Mouse (Mus musculus) olfactory bulb, adult 2 months (tissue): Measurements from ENCODE around the gene Tmem43. TPM values are rescaled to one million over a fixed set of nuclear protein-coding genes. Genes with fewer than 3 reads are reported as not detected.
"Not testable (repeated sequence)": the region's sequence is repeated elsewhere in the genome, so short reads cannot be mapped to it uniquely, and the experiment has no call there.

Source experiments
- H3K27ac ChIP-seq: fragments of 200-500 bp; 2 replicates; pipeline ENCODE4 v1.5.1; 2012; ENCODE audit warnings: low read depth, low read length; ENCODE audit not compliant: insufficient read depth
- H3K4me1 ChIP-seq: fragments of 200-500 bp; 2 replicates; pipeline ENCODE4 v1.6.1; 2012; ENCODE audit warnings: low read length; ENCODE audit not compliant: control insufficient read depth, insufficient read depth
- H3K4me3 ChIP-seq: fragments of 200-500 bp; 2 replicates; pipeline ENCODE4 v1.5.1; 2012; ENCODE audit warnings: mild to moderate bottlenecking, low read depth, low read length, moderate library complexity; ENCODE audit not compliant: insufficient read depth
- CTCF ChIP-seq: fragments of 200-500 bp; IDR thresholded peaks from 2 replicates; pipeline ENCODE4 v1.5.1; 2012; ENCODE audit warnings: low read depth, mild to moderate bottlenecking, low read length, moderate library complexity; ENCODE audit not compliant: insufficient read depth
- POLR2A ChIP-seq: fragments of 200-500 bp; IDR thresholded peaks from 2 replicates; pipeline ENCODE4 v1.6.1; 2012; ENCODE audit warnings: mild to moderate bottlenecking, low read depth, low read length, moderate library complexity; ENCODE audit not compliant: insufficient read depth
- WGBS: fragments of 180-500 bp; shearing (Covaris S2); methylation state at CpG from one replicate; pipeline ENCODE4 v1.1.7; 2018; 5-methylcytosine and 5-hydroxymethylcytosine counted together
- polyA plus RNA-seq: library from polyadenylated mRNA; stranded (reverse); fragments of >200 nt; gene quantifications from 2 replicates; pipeline ENCODE4 v1.2.4, GENCODE M21; 2012; ENCODE audit warnings: low replicate concordance; ENCODE audit not compliant: missing spikeins, insufficient read depth, insufficient read length

The Tmem43 gene
- polyA plus RNA-seq, 1 experiment: not detected

DNA sequence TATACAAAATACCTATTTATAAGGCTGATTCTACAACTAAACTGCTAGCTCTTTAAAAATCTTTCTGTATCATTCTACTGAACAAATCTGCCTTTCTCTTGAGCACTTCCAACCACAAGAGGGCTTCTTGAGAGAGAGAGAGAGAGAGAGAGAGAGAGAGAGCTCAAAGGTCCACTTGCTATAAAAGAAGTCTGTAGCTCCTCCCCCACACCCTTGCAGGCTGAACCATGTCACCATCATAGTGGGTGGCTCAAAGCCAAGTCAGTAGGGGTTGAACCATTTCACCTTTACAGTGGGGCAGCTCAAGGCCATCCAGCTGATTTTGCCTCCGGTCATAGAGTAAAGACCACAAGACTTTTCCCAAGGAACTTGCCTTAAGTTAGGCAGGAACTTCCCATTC is 14.0 kb upstream of the Tmem43 start:
- TF ChIP-seq CTCF (no peak), POLR2A (no peak)
- Histone ChIP-seq H3K4me3 (no peak overlapping the region), H3K4me1 (no peaks in the 10 kb centered on the region), H3K27ac (no peak overlapping the region)
- WGBS: 94% methylated on average over 1 of the region's 1 CpGs

- 79% methylated on average over 2 of the region's 2 CpGs for WGBS
- no peak overlapping the region for H3K27ac ChIP-seq
- no peak overlapping the region for H3K4me3 ChIP-seq
- TF ChIP-seq POLR2A (no peak), CTCF (no peak)
- H3K4me1 ChIP-seq: peaks cover 5% of the 10 kb centered on the region
Observed at GRCm38 (mm10) chr6:91465756-91466155, 7.7 kb upstream of the Tmem43 start.

- Histone ChIP-seq H3K4me1 (peaks cover 5% of the 10 kb centered on the region), H3K4me3 (no peak overlapping the region), H3K27ac (no peak overlapping the region)
- 81% methylated on average over 1 of the region's 1 CpGs for WGBS
- no peak for TF ChIP-seq POLR2A
- no peak for TF ChIP-seq CTCF
Observed at GRCm38 (mm10) chr6:91467106-91467505, 6.4 kb upstream of the Tmem43 start.

GRCm38 (mm10) chr6:91470712-91471111 is 2.8 kb upstream of the Tmem43 start:
- H3K4me1 ChIP-seq: peaks cover 16% of the 10 kb centered on the region
- no peak for TF ChIP-seq CTCF
- TF ChIP-seq POLR2A: no peak
- 83% methylated on average over 2 of the region's 2 CpGs for WGBS

DNA sequence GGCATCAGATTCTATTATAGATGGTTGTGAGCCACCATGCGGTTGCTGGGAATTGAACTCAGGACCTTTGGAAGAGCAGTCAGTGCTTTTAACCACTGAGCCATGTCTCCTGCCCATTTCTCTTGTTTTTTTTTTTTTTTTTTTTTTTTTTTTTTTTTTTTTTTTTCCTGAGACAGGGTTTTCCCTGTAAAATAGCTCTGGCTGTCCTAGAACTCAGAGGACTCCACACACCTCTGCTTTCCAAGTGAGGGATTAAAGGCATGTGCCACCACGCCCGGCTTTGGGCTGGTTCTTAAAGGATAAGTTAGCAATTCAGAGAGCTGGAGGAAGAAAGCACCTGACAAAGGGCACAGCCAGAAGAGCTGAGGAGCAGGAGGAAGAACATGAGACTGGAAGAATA is 2.1 kb upstream of the Tmem43 start:
- peaks cover 16% of the 10 kb centered on the region for H3K4me1 ChIP-seq
- not testable (repeated sequence) for H3K4me3 ChIP-seq, H3K27ac ChIP-seq
- WGBS: 93% methylated on average over 3 of the region's 3 CpGs

More at GRCm38 (mm10) chr6:91470712-91471111, 2.8 kb upstream of the Tmem43 start:
- Histone ChIP-seq H3K4me3 (no peak overlapping the region), H3K27ac (no peak overlapping the region)

- H3K27ac ChIP-seq: no peak overlapping the region
- H3K4me3 ChIP-seq: peak overlapping the region; percentile 81
- peaks cover 16% of the 10 kb centered on the region for H3K4me1 ChIP-seq
- WGBS: 34% methylated on average over 6 of the region's 6 CpGs
- TF ChIP-seq CTCF (no peak), POLR2A (no peak)
Observed at GRCm38 (mm10) chr6:91472319-91472718, 1.2 kb upstream of the Tmem43 start.

DNA sequence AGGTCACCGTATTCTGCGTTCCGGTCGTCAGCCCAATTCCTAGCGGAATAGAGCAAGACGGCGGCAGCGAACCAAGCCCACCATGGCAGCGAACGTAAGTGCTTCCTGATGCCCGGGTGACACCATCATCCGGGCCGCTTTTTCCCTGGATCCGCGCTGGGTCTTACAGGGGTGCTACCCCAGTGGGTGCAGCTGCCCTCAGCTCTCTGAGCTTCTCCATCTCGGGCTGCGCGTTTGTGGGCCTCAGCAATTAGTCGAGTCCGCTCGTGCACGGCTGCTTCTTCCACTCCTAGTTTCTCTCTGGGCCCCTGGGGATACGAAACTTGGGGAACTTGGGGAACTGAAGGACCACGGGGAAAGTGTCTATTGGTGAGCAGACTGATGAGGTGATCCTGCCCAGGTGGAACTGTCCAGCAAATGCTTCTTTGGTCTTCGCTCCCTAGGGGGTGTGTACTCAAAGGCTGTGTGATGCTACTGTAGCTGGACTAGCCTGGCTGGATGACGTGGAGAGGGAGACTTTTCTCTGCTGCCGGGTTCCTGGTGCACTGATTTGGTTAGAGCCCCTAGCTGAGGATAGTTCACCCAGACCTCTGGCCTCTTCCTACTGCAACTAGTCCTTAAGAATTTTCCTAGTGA is 420 bp downstream of the Tmem43 start:
- WGBS: under 1% methylated on average over 27 of the region's 27 CpGs
- H3K4me3 ChIP-seq: peak overlapping the region; percentile 56
- H3K27ac ChIP-seq: no peak overlapping the region
- H3K4me1 ChIP-seq: peaks cover 11% of the 10 kb centered on the region
- no peak for TF ChIP-seq POLR2A
- no peak for TF ChIP-seq CTCF

DNA sequence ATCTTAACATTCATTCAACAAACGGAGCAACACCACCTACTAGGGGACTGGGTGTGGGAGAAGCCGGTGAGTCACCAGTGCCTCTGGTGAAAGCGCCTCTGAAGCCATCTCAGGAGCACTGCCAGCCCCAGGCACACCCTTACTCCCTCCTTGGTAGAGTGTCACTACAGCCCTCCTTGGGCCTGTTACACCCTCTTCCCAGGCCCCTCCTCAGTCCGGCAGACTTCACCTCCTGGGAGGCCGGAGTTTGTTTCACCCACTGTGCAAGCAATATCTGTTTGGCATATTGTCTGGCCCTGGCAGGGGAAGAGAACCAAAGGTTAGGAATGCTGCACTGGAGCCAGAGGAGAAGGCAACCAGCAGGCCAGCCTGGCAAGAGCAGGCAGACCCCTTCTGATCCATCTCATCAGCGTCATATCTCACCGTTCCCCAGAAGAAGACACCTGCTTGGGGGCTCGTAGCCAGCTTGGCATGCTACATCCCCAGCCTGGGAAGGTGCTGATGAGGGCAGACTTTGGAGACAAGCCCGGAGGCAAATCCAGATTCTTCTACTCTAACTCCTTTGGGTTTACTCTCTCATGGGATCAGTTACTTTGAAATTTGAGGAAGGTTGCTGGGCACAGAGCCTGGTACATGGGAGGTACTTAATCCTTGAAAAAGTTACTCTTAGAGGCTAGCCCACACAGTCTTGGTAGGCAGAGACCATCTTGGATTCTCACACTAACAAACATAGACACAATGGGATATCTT is 1.1 kb downstream of the Tmem43 start:
- no peak overlapping the region for H3K27ac ChIP-seq
- peak overlapping the region; percentile 56 for H3K4me3 ChIP-seq

DNA sequence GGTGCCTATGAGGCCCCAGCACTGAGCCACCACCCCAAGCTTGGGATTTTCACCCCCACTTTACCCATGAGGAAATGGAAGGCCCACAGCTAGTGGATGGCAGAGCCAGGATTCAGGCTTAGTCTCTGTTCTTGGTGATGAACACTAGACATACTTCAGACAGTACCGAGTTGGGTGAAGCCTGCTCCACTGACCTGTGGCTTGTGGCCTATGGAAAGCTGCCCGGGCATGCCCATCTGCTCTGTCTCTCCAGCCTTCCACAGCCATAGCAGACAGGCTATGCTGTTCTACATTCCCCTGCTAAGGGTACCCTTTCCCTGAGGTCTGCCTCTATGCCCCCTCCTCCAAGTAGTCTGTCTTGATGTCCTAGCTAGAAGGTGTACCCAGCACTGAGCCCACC is 3.0 kb downstream of the Tmem43 start:
- H3K4me1 ChIP-seq: peaks cover 11% of the 10 kb centered on the region
- 95% methylated on average over 2 of the region's 2 CpGs for WGBS
- no peak overlapping the region for H3K27ac ChIP-seq
- TF ChIP-seq POLR2A (no peak), CTCF (no peak)
- H3K4me3 ChIP-seq: no peak overlapping the region

More for the DNA sequence above, 1.1 kb downstream of the Tmem43 start:
- 33% methylated on average over 9 of the region's 9 CpGs for WGBS
- no peak for TF ChIP-seq CTCF
- TF ChIP-seq POLR2A: no peak
- H3K4me1 ChIP-seq: peaks cover 11% of the 10 kb centered on the region
